Comparison of ENCODE assay signal across 37 mouse cellular contexts in genomic region chr1:153893746-153894145, GRCm38 (mm10). TPM values are rescaled to one million over a fixed set of nuclear protein-coding genes. Genes with fewer than 3 reads are reported as not detected.
"Had no signal": no experiment of that assay in that cellular context is flagged by ENCODE, and none has a peak within 500 bp of the region (broad histone marks: within the 10 kb centered on the region; RNA-seq: fewer than 3 reads in every experiment).

No protein-coding gene starts in this region.

- H3K9ac ChIP-seq: embryonic facial prominence, embryonic 12.5 days; embryonic facial prominence, embryonic 13.5 days; embryonic facial prominence, embryonic 15.5 days; forebrain, embryonic 12.5 days; forebrain, embryonic 13.5 days; forebrain, embryonic 15.5 days; forebrain, postnatal 0 days had no signal

- H3K4me2 ChIP-seq: embryonic facial prominence, embryonic 12.5 days; embryonic facial prominence, embryonic 13.5 days; embryonic facial prominence, embryonic 15.5 days; forebrain, embryonic 12.5 days; forebrain, embryonic 13.5 days; forebrain, embryonic 15.5 days had no signal

- H3K27me3 ChIP-seq: embryonic facial prominence, embryonic 12.5 days; forebrain, embryonic 13.5 days; forebrain, embryonic 15.5 days had no signal

- ATAC-seq: forebrain, embryonic 13.5 days; forebrain, embryonic 14.5 days; forebrain, embryonic 15.5 days; forebrain, embryonic 16.5 days; forebrain, postnatal 0 days had no signal

- H3K9me3 ChIP-seq: embryonic facial prominence, embryonic 10.5 days; embryonic facial prominence, embryonic 12.5 days; embryonic facial prominence, embryonic 13.5 days; embryonic facial prominence, embryonic 15.5 days; forebrain, embryonic 10.5 days; forebrain, embryonic 12.5 days; forebrain, embryonic 13.5 days; forebrain, embryonic 15.5 days; heart, embryonic 10.5 days had no signal

- H3K4me3 ChIP-seq: embryonic facial prominence, embryonic 10.5 days; embryonic facial prominence, embryonic 12.5 days; embryonic facial prominence, embryonic 13.5 days; embryonic facial prominence, embryonic 15.5 days; erythroblast, embryonic 14.5 days; forebrain, embryonic 10.5 days; forebrain, embryonic 12.5 days; forebrain, embryonic 13.5 days; forebrain, embryonic 15.5 days; gastrocnemius, adult 2 months; heart, adult 2 months; heart, embryonic 10.5 days had no signal

- H3K36me3 ChIP-seq: embryonic facial prominence, embryonic 10.5 days; embryonic facial prominence, embryonic 12.5 days; embryonic facial prominence, embryonic 13.5 days; embryonic facial prominence, embryonic 15.5 days; forebrain, embryonic 10.5 days; forebrain, embryonic 12.5 days; forebrain, embryonic 15.5 days; heart, embryonic 10.5 days had no signal

- DNase-seq: cerebellum, adult 9-10 months; cerebellum, adult 9-11 months; cerebellum, postnatal 10 days; cerebellum, postnatal 14 days; cerebellum, postnatal 25 days; cerebellum, postnatal 36 days; embryo, embryonic 11 days; forebrain, postnatal 0 days; gastrocnemius, adult 2 months; gastrocnemius, postnatal 10 days; gastrocnemius, postnatal 14 days; gastrocnemius, postnatal 25 days; gastrocnemius, postnatal 36 days; heart, adult 2 months had no signal

- H3K27ac ChIP-seq: embryonic facial prominence, embryonic 10.5 days; embryonic facial prominence, embryonic 12.5 days; embryonic facial prominence, embryonic 13.5 days; embryonic facial prominence, embryonic 15.5 days; forebrain, embryonic 10.5 days; forebrain, embryonic 12.5 days; forebrain, embryonic 13.5 days; forebrain, embryonic 15.5 days; heart, adult 2 months; heart, embryonic 10.5 days had no signal

- H3K4me1 ChIP-seq: embryonic facial prominence, embryonic 12.5 days had no signal

RNA-seq across cellular contexts. Expression of gene Teddm1a, which starts 2.2 kb away (rescaled TPM):
- total RNA-seq: common myeloid progenitor, adult 5-6 weeks; forebrain, postnatal 0 days; gastrocnemius, adult 18-20 months; gastrocnemius, adult 2 months; gastrocnemius, adult 8-10 months; gastrocnemius, postnatal 10 days; gastrocnemius, postnatal 14 days; gastrocnemius, postnatal 25 days; gastrocnemius, postnatal 36 days; gastrocnemius, postnatal 4 days; granulocyte monocyte progenitor cell, adult 5-6 weeks; heart, adult 18-20 months; heart, adult 2 months; heart, adult 8-10 months had no signal
- polyA plus RNA-seq: cortical plate, adult 2 months; embryonic facial prominence, embryonic 10.5 days; embryonic facial prominence, embryonic 11.5 days; embryonic facial prominence, embryonic 12.5 days; embryonic facial prominence, embryonic 13.5 days; embryonic facial prominence, embryonic 14.5 days; embryonic facial prominence, embryonic 15.5 days; erythroblast, embryonic 14.5 days; forebrain, embryonic 10.5 days; forebrain, embryonic 11.5 days; forebrain, embryonic 12.5 days; forebrain, embryonic 13.5 days; forebrain, embryonic 14.5 days; forebrain, embryonic 15.5 days; heart, adult 2 months; heart, embryonic 10.5 days had no signal

RNA-seq across cellular contexts. Expression of gene Teddm2, which starts 6.3 kb away (rescaled TPM):
- total RNA-seq: granulocyte monocyte progenitor cell, adult 5-6 weeks had no signal

RNA-seq across cellular contexts. Expression of gene Teddm1b, which starts 19.6 kb away (rescaled TPM):
- total RNA-seq: common myeloid progenitor, adult 5-6 weeks; forebrain, postnatal 0 days; gastrocnemius, adult 18-20 months; gastrocnemius, adult 2 months; gastrocnemius, adult 8-10 months; gastrocnemius, postnatal 10 days; gastrocnemius, postnatal 14 days; gastrocnemius, postnatal 25 days; gastrocnemius, postnatal 36 days; gastrocnemius, postnatal 4 days; granulocyte monocyte progenitor cell, adult 5-6 weeks; heart, adult 18-20 months; heart, adult 2 months; heart, adult 8-10 months had no signal
- polyA plus RNA-seq: cortical plate, adult 2 months; erythroblast, embryonic 14.5 days; heart, adult 2 months had no signal

RNA-seq across cellular contexts. Expression of gene Rgsl1, which starts 49.8 kb away (rescaled TPM):
- total RNA-seq: common myeloid progenitor, adult 5-6 weeks; gastrocnemius, postnatal 10 days; gastrocnemius, postnatal 14 days; gastrocnemius, postnatal 25 days; granulocyte monocyte progenitor cell, adult 5-6 weeks; heart, adult 18-20 months; heart, adult 2 months; heart, adult 8-10 months had no signal
- polyA plus RNA-seq: embryonic facial prominence, embryonic 11.5 days; erythroblast, embryonic 14.5 days; forebrain, embryonic 10.5 days; forebrain, embryonic 11.5 days; heart, adult 2 months; heart, embryonic 10.5 days had no signal
